Mouse (Mus musculus): ENCODE results near the gene Rfx1. TPM values are rescaled to one million over a fixed set of nuclear protein-coding genes. Genes with fewer than 3 reads are reported as not detected.

The Rfx1 gene
- total and polyA plus RNA-seq, 2 experiments from 2014 or later: 6.2 to 31.2 TPM

GRCm38 (mm10) chr8:84103601-84104000, 37.0 kb downstream of the Rfx1 start:
- Histone ChIP-seq H3K9ac (peak overlapping the region; percentile 62), H3K4me1 (ENCODE audit: insufficient read depth) (peaks cover 9% of the 10 kb centered on the region; the same call in 1 of the 2 replicates), H3K27ac (ENCODE audit: low read depth, low read length) (peak overlapping the region; percentile 88), H3K36me3 (ENCODE audit: insufficient read depth) (peaks cover 18% of the 10 kb centered on the region), H3K27me3 (ENCODE audit: insufficient read depth, low read length) (no peaks in the 10 kb centered on the region), H3K4me2 (ENCODE audit: low read depth) (peak overlapping the region; percentile 65), H3K4me3 (ENCODE audit: low read depth, low read length) (peak overlapping the region; percentile 73), H3K9me3 (ENCODE audit: low read length) (no peaks in the 10 kb centered on the region)
- no peak for TF ChIP-seq CTCF (IDR thresholded peaks at IDR 0.05; ENCODE audit: low read depth)
- DNase-seq (no peak), ATAC-seq (no peak)
- WGBS: 50% methylated on average over 3 of the region's 3 CpGs

- peak; percentile 39 for TF ChIP-seq CTCF (IDR thresholded peaks at IDR 0.05; ENCODE audit: low read depth)
- H3K4me1 ChIP-seq (ENCODE audit: insufficient read depth): peaks cover 9% of the 10 kb centered on the region; the same call in 1 of the 2 replicates
- peaks cover 12% of the 10 kb centered on the region for H3K36me3 ChIP-seq (ENCODE audit: insufficient read depth)
- ATAC-seq: peak; percentile 62
- peak overlapping the region; percentile 88 for H3K27ac ChIP-seq (ENCODE audit: low read depth, low read length)
- H3K27me3 ChIP-seq (ENCODE audit: insufficient read depth, low read length): no peaks in the 10 kb centered on the region
- peak overlapping the region; percentile 73 for H3K4me3 ChIP-seq (ENCODE audit: low read depth, low read length)
- 1% methylated on average over 28 of the region's 29 CpGs for WGBS
- H3K4me2 ChIP-seq (ENCODE audit: low read depth): peak overlapping the region; percentile 65
- no peaks in the 10 kb centered on the region for H3K9me3 ChIP-seq (ENCODE audit: low read length)
- H3K9ac ChIP-seq: peak overlapping the region; percentile 62
- peak; percentile 67 for DNase-seq
These were observed 37.6 kb downstream of the Rfx1 start for GRCm38 (mm10) chr8:84104221-84104620.

DNA sequence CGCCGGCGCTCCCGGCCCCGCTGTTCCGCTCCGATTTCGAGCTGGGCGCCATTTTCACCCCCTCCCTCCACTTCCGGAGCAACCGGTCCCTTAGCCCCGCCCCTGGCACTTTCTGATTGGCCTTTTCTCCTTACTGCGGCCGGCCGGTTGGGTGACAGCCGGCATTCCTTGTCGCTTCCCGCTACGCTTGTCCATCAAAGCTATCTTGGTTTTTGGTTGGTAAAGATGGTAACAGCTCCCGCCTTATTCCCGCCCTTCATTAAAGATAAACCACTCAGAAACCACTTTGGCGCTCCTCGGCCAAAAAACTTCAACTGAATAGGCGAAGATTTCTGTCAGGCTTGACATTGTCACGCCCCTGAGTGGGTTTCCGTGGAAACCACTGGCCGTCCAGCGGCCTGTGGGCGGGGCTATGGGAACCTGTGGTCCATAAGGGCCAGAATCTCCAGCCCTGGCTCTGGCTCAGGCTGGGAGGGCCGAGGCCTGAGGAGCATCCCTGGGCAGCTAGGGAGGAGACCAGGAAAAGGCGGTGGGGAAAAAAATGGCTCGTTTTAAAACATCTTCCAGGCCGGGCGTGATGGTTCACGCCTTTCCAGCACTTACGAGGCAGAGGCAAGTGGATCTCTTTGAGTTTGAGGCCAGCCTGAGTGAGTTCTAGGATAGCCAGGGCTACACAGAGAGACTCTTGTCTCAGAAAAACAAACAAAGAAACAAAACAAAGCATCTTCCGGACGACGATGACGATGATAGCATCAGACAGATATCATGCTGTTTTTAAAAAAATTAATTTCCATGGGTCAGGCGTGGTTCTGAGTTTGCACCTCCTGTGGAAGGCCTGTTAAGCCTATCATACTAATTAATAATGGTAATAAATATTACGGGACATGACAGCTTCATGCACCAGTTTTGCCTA, 38.3 kb downstream of the Rfx1 start, which contains the start of gene Dcaf15:
Gene Dcaf15 (minus strand): TSS at position 72 of the 913 bp plus-strand sequence.
- Histone ChIP-seq H3K4me3 (ENCODE audit: low read depth, low read length) (peak within 1 kb of the TSS; percentile 73), H3K4me2 (ENCODE audit: low read depth) (peak within 1 kb of the TSS; percentile 65), H3K4me1 (ENCODE audit: insufficient read depth) (peaks cover 9% of the 10 kb centered on the region; the same call in 1 of the 2 replicates), H3K9me3 (ENCODE audit: low read length) (no peaks in the 10 kb centered on the region), H3K9ac (peak within 1 kb of the TSS; percentile 62), H3K27ac (ENCODE audit: low read depth, low read length) (peak within 1 kb of the TSS; percentile 88), H3K36me3 (ENCODE audit: insufficient read depth) (peaks cover 12% of the 10 kb centered on the region), H3K27me3 (ENCODE audit: insufficient read depth, low read length) (no peaks in the 10 kb centered on the region)
- peak; percentile 99 for DNase-seq
- WGBS: 6% methylated on average over 41 of the region's 42 CpGs
- ATAC-seq: peak; percentile 97
- no peak for TF ChIP-seq CTCF (IDR thresholded peaks at IDR 0.05; ENCODE audit: low read depth)

- ATAC-seq: no peak
- Histone ChIP-seq H3K4me1 (ENCODE audit: insufficient read depth) (peaks cover 9% of the 10 kb centered on the region; the same call in 1 of the 2 replicates), H3K36me3 (ENCODE audit: insufficient read depth) (peaks cover 12% of the 10 kb centered on the region), H3K27ac (ENCODE audit: low read depth, low read length) (peak overlapping the region; percentile 84), H3K27me3 (ENCODE audit: insufficient read depth, low read length) (no peaks in the 10 kb centered on the region), H3K9ac (peak overlapping the region; percentile 54), H3K9me3 (ENCODE audit: low read length) (no peaks in the 10 kb centered on the region), H3K4me3 (ENCODE audit: low read depth, low read length) (no peak overlapping the region), H3K4me2 (ENCODE audit: low read depth) (0 out of 2 replicates have a peak overlapping the region, but pooled peaks have one; percentile 49)
- no peak for TF ChIP-seq CTCF (IDR thresholded peaks at IDR 0.05; ENCODE audit: low read depth)
- 83% methylated on average over 2 of the region's 2 CpGs for WGBS
- DNase-seq: no peak
These were observed 39.0 kb downstream of the Rfx1 start for GRCm38 (mm10) chr8:84105676-84106075.

- Histone ChIP-seq H3K9me3 (ENCODE audit: low read length) (no peaks in the 10 kb centered on the region), H3K4me2 (ENCODE audit: low read depth) (no peak overlapping the region), H3K9ac (no peak overlapping the region), H3K4me3 (ENCODE audit: low read depth, low read length) (no peak overlapping the region), H3K27ac (ENCODE audit: low read depth, low read length) (no peak overlapping the region), H3K27me3 (ENCODE audit: insufficient read depth, low read length) (no peaks in the 10 kb centered on the region), H3K4me1 (ENCODE audit: insufficient read depth) (peaks cover 9% of the 10 kb centered on the region; the same call in 1 of the 2 replicates), H3K36me3 (ENCODE audit: insufficient read depth) (peaks cover 11% of the 10 kb centered on the region)
- DNase-seq: no peak
- 92% methylated on average over 6 of the region's 6 CpGs for WGBS
- no peak for TF ChIP-seq CTCF (IDR thresholded peaks at IDR 0.05; ENCODE audit: low read depth)
- no peak for ATAC-seq
These were observed 39.8 kb downstream of the Rfx1 start for GRCm38 (mm10) chr8:84106216-84107040.

GRCm38 (mm10) chr8:84115646-84116045, 49.0 kb downstream of the Rfx1 start:
- WGBS: 85% methylated on average over 6 of the region's 6 CpGs
- H3K36me3 ChIP-seq (ENCODE audit: insufficient read depth): no peaks in the 10 kb centered on the region
- H3K9me3 ChIP-seq (ENCODE audit: low read length): no peaks in the 10 kb centered on the region
- H3K9ac ChIP-seq: no peak overlapping the region
- DNase-seq (no peak), ATAC-seq (no peak)
- TF ChIP-seq CTCF (IDR thresholded peaks at IDR 0.05; ENCODE audit: low read depth): no peak
- H3K4me2 ChIP-seq (ENCODE audit: low read depth): no peak overlapping the region
- H3K4me1 ChIP-seq (ENCODE audit: insufficient read depth): no peaks in the 10 kb centered on the region
- H3K27me3 ChIP-seq (ENCODE audit: insufficient read depth, low read length): no peaks in the 10 kb centered on the region
- H3K4me3 ChIP-seq (ENCODE audit: low read depth, low read length): no peak overlapping the region
- H3K27ac ChIP-seq (ENCODE audit: low read depth, low read length): no peak overlapping the region
